Mouse (Mus musculus) urinary bladder, postnatal 36 days (tissue): ENCODE measurements around the gene Zfp646.
"Not testable (repeated sequence)": the region's sequence is repeated elsewhere in the genome, so short reads cannot be mapped to it uniquely, and the experiment has no call there.

ENCODE experiments used
- DNase-seq, 2 experiments: peaks; one replicate each; pipeline ENCODE4 v3.0.0; 2022; ENCODE audit warnings: low spot score in 2 of 2, mixed read lengths in 1 of 2

Gene Zfp646

GRCm38 (mm10) chr7:127876041-127876466 is at the start of gene Zfp646:
Gene Zfp646 (plus strand): TSS chr7:127876221.
- peak; percentile 70 to 75 for DNase-seq

- no peak for DNase-seq
These were observed 40.5 kb upstream of the Zfp646 start for GRCm38 (mm10) chr7:127835550-127835949.

- no peak for DNase-seq
These were observed 38.5 kb upstream of the Zfp646 start for GRCm38 (mm10) chr7:127837473-127837872.

GRCm38 (mm10) chr7:127837878-127838277 is 38.1 kb upstream of the Zfp646 start:
- not testable (repeated sequence) for DNase-seq

- DNase-seq: not testable (repeated sequence)
These were observed 36.0 kb upstream of the Zfp646 start for GRCm38 (mm10) chr7:127840031-127840430.

GRCm38 (mm10) chr7:127840886-127841285 is 35.1 kb upstream of the Zfp646 start:
- peak; percentile 18 to 38 for DNase-seq

GRCm38 (mm10) chr7:127841340-127842000 is 34.6 kb upstream of the Zfp646 start:
- DNase-seq: peak; percentile 86 to 93

- peak; percentile 80 to 84 for DNase-seq
These were observed 33.9 kb upstream of the Zfp646 start for GRCm38 (mm10) chr7:127842001-127842718.

GRCm38 (mm10) chr7:127849973-127850875 is 25.8 kb upstream of the Zfp646 start:
- DNase-seq: peak in 1 of 2 experiments; percentile 12

- DNase-seq: peak; percentile 20 to 25
These were observed 25.1 kb upstream of the Zfp646 start for GRCm38 (mm10) chr7:127850906-127851305.

- no peak for DNase-seq
These were observed 17.8 kb upstream of the Zfp646 start for GRCm38 (mm10) chr7:127858258-127858657.

- DNase-seq: no peak
These were observed 9.6 kb upstream of the Zfp646 start for GRCm38 (mm10) chr7:127866434-127866833.

- DNase-seq: no peak
These were observed 8.4 kb upstream of the Zfp646 start for GRCm38 (mm10) chr7:127867641-127868040.

- no peak for DNase-seq
These were observed 6.7 kb upstream of the Zfp646 start for GRCm38 (mm10) chr7:127869149-127869810.

GRCm38 (mm10) chr7:127870136-127870821 is 5.7 kb upstream of the Zfp646 start:
- DNase-seq: no peak

- DNase-seq: no peak
These were observed 1.0 kb upstream of the Zfp646 start for GRCm38 (mm10) chr7:127874812-127875626.

GRCm38 (mm10) chr7:127875627-127876001 is 407 bp upstream of the Zfp646 start:
- DNase-seq: peak; percentile 85 to 89

- peak; percentile 82 to 89 for DNase-seq
These were observed 687 bp downstream of the Zfp646 start, which contains the start of gene Zfp668 for GRCm38 (mm10) chr7:127876467-127877348. Gene Zfp668 (minus strand): TSS chr7:127876828.

- no peak for DNase-seq
These were observed 3.3 kb downstream of the Zfp646 start for GRCm38 (mm10) chr7:127879301-127879700.
